Mouse (Mus musculus) small intestine, adult 2 months (tissue): Measurements from ENCODE around the gene Lrrc58. TPM values are rescaled to one million over a fixed set of nuclear protein-coding genes. Genes with fewer than 3 reads are reported as not detected.
A peak's percentile ranks its signal among the peaks of the same experiment; 100 is the strongest.

Source experiments
- H3K27ac ChIP-seq: fragments of 200-500 bp; 2 replicates; pipeline ENCODE4 v1.5.1; 2012; ENCODE audit warnings: low read depth, low read length, control low read depth, inconsistent platforms; ENCODE audit not compliant: insufficient read depth
- H3K27me3 ChIP-seq: fragments of 200-500 bp; 2 replicates; pipeline ENCODE4 v1.6.1; 2012; ENCODE audit warnings: mild to moderate bottlenecking, moderate library complexity, low read length, inconsistent platforms; ENCODE audit not compliant: control insufficient read depth, insufficient read depth
- H3K36me3 ChIP-seq: fragments of 200-500 bp; 2 replicates; pipeline ENCODE4 v1.6.1; 2012; ENCODE audit warnings: mild to moderate bottlenecking, low read length, control low read depth, inconsistent platforms; ENCODE audit not compliant: control insufficient read depth, insufficient read depth
- H3K4me1 ChIP-seq: fragments of 200-500 bp; 2 replicates; pipeline ENCODE4 v1.6.1; 2012; ENCODE audit warnings: low read length, inconsistent platforms, mixed read lengths; ENCODE audit not compliant: control insufficient read depth, insufficient read depth, insufficient read length
- H3K4me3 ChIP-seq: fragments of 200-500 bp; 2 replicates; pipeline ENCODE4 v1.5.1; 2012; ENCODE audit warnings: low read depth, mild to moderate bottlenecking, control low read depth, inconsistent platforms, low read length, moderate library complexity
- CTCF ChIP-seq: fragments of 200-500 bp; IDR thresholded peaks from 2 replicates; pipeline ENCODE4 v1.5.1; 2012; ENCODE audit warnings: low read depth, mild to moderate bottlenecking, control low read depth, inconsistent platforms, low read length, moderate library complexity, mixed read lengths; ENCODE audit not compliant: insufficient replicate concordance, insufficient read length; ENCODE audit errors: extremely low read depth
- POLR2A ChIP-seq: fragments of 200-500 bp; IDR thresholded peaks from 2 replicates; pipeline ENCODE4 v1.6.1; 2012; ENCODE audit warnings: low read depth, mild to moderate bottlenecking, control low read depth, inconsistent platforms, low read length, moderate library complexity
- WGBS: fragments of 180-500 bp; shearing (Covaris S2); methylation state at CpG from one replicate; pipeline ENCODE4 v1.1.7; 2018; 5-methylcytosine and 5-hydroxymethylcytosine counted together
- polyA plus RNA-seq: library from polyadenylated mRNA; depleted of rRNA; stranded (reverse); fragments of >200 nt; gene quantifications from 2 replicates; pipeline ENCODE4 v1.2.3, GENCODE M21; 2012

Gene Lrrc58
- polyA plus RNA-seq, 1 experiment = 5.1 TPM

DNA sequence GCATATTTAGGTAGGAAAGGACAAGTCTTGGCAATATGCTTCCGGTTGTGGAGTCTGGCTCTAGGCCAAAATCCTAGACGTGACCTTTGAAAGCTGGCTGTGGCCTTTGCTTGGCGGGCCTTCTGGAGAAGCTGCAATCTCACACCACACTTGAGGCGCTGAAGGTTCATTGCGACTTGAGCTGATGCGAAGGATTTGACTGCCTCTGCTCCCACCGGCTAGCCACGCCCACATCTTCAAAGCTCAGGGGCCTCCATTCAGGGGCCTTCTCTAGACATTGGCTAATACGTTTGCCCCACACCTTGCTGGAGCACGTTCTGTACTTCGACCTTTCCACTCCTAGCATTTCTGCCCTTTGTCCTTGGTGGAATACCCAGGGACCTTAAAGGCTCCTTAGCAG lies 33.1 kb downstream of the Lrrc58 start:
- Histone ChIP-seq H3K36me3 (no peaks in the 10 kb centered on the region), H3K27ac (no peak overlapping the region; the same call in 1 of the 2 replicates), H3K27me3 (no peaks in the 10 kb centered on the region), H3K4me3 (no peak overlapping the region), H3K4me1 (peaks cover 6% of the 10 kb centered on the region; the same call in 1 of the 2 replicates)
- 21% methylated on average over 11 of the region's 11 CpGs for WGBS
- TF ChIP-seq POLR2A = no peak
- TF ChIP-seq CTCF = no peak

DNA sequence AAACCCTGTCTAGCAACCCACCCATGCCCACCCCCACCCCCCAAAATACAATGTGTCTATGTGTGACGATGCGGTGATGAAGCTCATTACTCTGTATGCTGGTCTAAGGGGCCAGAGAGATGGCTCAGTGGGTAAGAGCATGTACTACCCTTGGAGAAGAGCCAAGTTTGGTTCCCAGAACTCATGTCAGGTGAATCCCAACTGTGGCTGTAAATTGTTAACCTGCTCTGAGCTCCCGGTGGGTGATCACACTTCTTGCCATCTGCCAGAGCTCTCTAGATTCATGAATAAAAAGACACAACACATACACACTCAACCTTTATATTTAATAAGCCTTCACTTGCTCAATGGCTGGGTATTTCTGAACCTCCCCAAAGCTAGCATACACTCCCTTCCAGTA lies 38.3 kb downstream of the Lrrc58 start:
- TF ChIP-seq CTCF = no peak
- no peak for TF ChIP-seq POLR2A
- 83% methylated on average over 3 of the region's 3 CpGs for WGBS
- Histone ChIP-seq H3K4me1 (peaks cover 2% of the 10 kb centered on the region; the same call in 1 of the 2 replicates), H3K36me3 (no peaks in the 10 kb centered on the region), H3K27me3 (no peaks in the 10 kb centered on the region), H3K4me3 (no peak overlapping the region), H3K27ac (no peak overlapping the region)

DNA sequence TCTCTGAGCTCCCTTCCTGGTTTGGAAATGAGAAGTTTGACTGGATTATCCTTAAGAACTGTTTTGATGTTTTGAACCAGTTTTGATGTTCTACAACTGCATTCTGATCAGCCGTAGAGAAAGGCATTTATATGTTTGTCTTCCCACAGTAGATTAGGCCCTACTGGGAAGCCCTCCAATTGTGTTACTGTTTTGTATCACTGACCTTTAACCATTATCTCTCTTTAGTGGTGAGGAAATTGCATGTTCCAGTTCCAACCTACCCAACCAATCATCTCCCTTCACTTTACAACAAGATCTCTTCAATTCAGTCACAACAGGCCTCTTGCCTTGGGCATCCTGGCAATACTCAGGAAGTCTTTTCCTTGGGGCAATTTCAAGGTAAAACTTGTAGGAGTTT lies 42.9 kb downstream of the Lrrc58 start:
- no peak overlapping the region for H3K27ac ChIP-seq
- 11% methylated on average over 1 of the region's 1 CpGs for WGBS
- no peak for TF ChIP-seq CTCF
- TF ChIP-seq POLR2A = no peak

DNA sequence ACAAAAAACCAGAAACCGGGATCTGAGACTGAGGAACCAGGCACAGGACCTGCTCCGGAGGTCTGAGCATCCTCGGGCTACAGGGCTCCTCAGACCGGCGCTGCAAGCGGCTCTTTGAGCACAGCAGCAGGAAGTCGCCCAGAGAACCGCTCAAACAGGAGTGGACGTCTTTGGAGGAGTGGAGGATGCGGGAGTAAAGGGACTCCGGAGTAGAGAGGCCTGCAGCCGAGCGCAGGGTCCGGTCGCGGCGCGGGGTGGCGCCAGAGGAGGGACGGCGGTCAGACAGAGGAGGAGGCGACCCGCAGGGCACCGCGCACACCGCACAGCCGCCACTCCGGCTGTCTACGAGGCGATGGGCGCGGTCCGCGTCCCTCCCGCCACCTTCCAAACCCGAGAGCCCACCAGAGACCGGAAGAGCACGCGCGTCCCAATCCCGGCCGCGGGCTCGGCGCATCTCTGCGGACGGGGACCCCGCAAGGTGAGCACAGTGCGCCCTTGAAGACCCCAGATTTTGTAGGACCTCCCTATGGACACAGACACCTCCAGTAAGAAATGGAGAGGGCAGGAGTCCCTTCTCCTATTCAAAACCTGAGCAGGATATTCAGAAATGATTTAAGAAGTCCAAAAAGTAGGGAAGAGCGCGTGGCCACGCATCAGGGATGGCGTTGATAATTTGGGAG lies 48.1 kb downstream of the Lrrc58 start, which contains the start of gene Gpr156:
Gene Gpr156, plus strand, starts transcription at position 359 of the 680 bp plus-strand sequence.
- Histone ChIP-seq H3K4me1 (peaks cover 5% of the 10 kb centered on the region; the same call in 1 of the 2 replicates), H3K27ac (no peak within 1 kb of the TSS), H3K36me3 (no peaks in the 10 kb centered on the region), H3K27me3 (peaks cover 10% of the 10 kb centered on the region), H3K4me3 (peak within 1 kb of the TSS; percentile 43)
- TF ChIP-seq CTCF (0 out of 2 replicates have a peak, but pooled peaks have one; percentile 3), POLR2A (no peak)
- WGBS = 5% methylated on average over 53 of the region's 53 CpGs

More for the DNA sequence above, 42.9 kb downstream of the Lrrc58 start:
- peaks cover 2% of the 10 kb centered on the region for H3K27me3 ChIP-seq
- H3K4me3 ChIP-seq = no peak overlapping the region
- H3K36me3 ChIP-seq = no peaks in the 10 kb centered on the region
- peaks cover 1% of the 10 kb centered on the region; the same call in 1 of the 2 replicates for H3K4me1 ChIP-seq

DNA sequence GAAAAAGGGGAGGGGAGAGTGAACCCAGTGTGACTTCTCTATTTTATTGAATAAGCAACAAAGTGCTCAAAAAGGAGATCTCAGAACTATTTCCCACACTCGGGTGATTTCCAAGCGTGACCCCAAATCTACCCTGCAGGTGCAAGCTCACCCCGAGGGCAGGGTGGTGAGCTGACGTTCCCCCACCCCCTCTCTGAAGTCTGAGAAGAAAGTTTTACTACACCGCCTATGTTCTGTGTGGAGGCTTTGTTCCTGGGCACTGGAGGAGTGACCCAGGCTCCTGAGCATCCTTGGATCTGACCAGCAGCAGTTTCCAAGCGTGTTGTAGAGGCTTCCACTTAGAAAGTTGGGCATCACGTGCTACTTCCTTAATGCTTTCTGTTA lies 48.6 kb downstream of the Lrrc58 start:
- WGBS = 46% methylated on average over 7 of the region's 7 CpGs
- no peak overlapping the region for H3K27ac ChIP-seq
- H3K27me3 ChIP-seq = peaks cover 10% of the 10 kb centered on the region
- H3K36me3 ChIP-seq = no peaks in the 10 kb centered on the region
- H3K4me1 ChIP-seq = peaks cover 5% of the 10 kb centered on the region; the same call in 1 of the 2 replicates
- no peak overlapping the region; the same call in 1 of the 2 replicates for H3K4me3 ChIP-seq
- no peak for TF ChIP-seq POLR2A
- no peak for TF ChIP-seq CTCF

DNA sequence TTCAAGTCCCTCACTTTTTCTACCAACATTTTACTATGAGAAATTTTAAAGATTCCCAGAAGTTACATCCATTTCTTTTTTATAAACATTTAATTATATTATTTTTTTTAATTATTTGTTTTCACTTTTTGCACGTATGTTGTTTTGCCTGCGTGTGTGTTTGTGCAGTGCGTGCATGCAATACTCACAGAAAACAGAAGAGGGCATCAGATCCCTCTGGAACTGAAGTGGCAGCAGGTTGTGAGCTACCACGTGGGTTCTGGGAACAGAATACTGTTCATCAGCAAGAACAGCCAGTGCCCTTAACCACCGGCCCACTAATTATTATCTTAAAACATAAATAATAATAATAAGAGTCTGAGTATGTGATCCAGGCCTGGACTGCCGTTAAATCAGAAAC lies 50.8 kb downstream of the Lrrc58 start:
- peaks cover 5% of the 10 kb centered on the region; the same call in 1 of the 2 replicates for H3K4me1 ChIP-seq
- H3K27me3 ChIP-seq = peaks cover 10% of the 10 kb centered on the region
- no peak for TF ChIP-seq POLR2A
- TF ChIP-seq CTCF = 0 out of 2 replicates have a peak, but pooled peaks have one; percentile 7
- no peak overlapping the region for H3K4me3 ChIP-seq
- 89% methylated on average over 6 of the region's 6 CpGs for WGBS
- no peaks in the 10 kb centered on the region for H3K36me3 ChIP-seq
- no peak overlapping the region for H3K27ac ChIP-seq

DNA sequence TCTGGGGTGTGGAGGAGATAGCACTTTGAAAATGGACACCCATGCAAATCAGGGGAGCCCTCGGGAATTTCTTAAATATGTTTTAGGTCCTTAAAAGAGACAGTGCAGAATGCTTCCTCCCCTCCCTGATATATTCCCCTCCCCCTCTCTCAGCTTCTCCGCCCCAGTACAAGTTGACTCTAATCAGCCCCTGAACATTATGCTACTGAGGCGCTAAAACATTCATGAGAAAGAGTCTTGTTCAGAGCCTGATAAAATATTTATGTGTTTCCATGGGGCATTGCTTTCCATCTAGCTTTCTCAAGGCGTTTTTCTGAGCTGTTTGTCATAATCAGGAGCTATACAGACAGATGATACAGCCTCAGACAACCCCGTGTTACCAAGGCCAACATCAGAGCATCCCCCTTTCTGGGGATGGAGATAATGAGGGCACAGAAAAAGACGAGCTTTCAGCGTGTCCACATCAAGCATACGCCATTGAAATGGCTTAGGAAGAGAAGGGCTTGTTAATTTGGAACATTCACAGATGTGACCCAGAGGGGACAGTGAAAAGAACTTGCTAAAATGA lies 52.7 kb downstream of the Lrrc58 start:
- TF ChIP-seq POLR2A (no peak), CTCF (no peak)
- Histone ChIP-seq H3K4me1 (peaks cover 5% of the 10 kb centered on the region; the same call in 1 of the 2 replicates), H3K4me3 (no peak overlapping the region), H3K36me3 (no peaks in the 10 kb centered on the region), H3K27me3 (peaks cover 10% of the 10 kb centered on the region), H3K27ac (no peak overlapping the region)
- 78% methylated on average over 8 of the region's 8 CpGs for WGBS
